Mouse (Mus musculus): Measurements from ENCODE around the gene Dnajc5g.

- TF ChIP-seq CTCF (conservative IDR thresholded peaks at IDR 0.05; ENCODE audit: low read length) (no peak), POU5F1 (IDR thresholded peaks at IDR 0.05; ENCODE audit: borderline replicate concordance, low read length) (no peak)
These were observed 11.0 kb upstream of the Dnajc5g start for GRCm38 (mm10) chr5:31094799-31095691.
